Mouse (Mus musculus) layer of hippocampus, postnatal 25 days (tissue): ENCODE measurements around the gene Gab2. TPM values are rescaled to one million over a fixed set of nuclear protein-coding genes. Genes with fewer than 3 reads are reported as not detected.

ENCODE experiments used
- DNase-seq, 2 experiments: peaks; one replicate each; pipeline ENCODE4 v3.0.0; 2022; ENCODE audit warnings: mixed read lengths in 2 of 2, low spot score in 1 of 2; ENCODE audit errors: extremely low spot score in 1 of 2
- total RNA-seq, 2 experiments: library from RNA; stranded (reverse); gene quantifications; 2 replicates each; pipeline ENCODE4 v1.2.3; 2021

Gene Gab2
- total RNA-seq, 2 experiments from 2014 or later: 9.9 to 11.5 TPM

DNA sequence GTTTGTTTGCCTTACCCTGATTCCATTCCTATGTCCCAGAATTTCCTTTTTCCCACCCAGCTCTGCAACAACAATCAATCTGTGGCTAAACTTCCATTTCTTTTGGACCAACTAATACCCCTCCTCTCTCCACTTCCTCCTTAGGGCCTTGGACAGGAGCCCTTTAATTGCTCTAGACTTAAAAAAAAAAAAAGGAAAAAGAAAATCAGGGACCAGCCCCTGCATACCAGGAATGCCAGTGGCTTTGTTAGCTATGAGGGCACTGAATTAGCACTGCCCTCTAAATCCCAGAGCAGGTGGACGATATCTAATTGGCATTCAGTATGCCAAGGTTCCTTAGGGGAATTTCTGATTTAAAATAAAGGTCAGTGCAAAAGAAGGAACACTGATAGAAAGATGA is 47.6 kb downstream of the Gab2 start:
- no peak for DNase-seq

GRCm38 (mm10) chr7:97136453-97136852 is 55.1 kb downstream of the Gab2 start:
- DNase-seq: no peak

GRCm38 (mm10) chr7:97151082-97151813 is 69.9 kb downstream of the Gab2 start:
- no peak for DNase-seq

GRCm38 (mm10) chr7:97154756-97155487 is 73.5 kb downstream of the Gab2 start:
- no peak for DNase-seq

DNA sequence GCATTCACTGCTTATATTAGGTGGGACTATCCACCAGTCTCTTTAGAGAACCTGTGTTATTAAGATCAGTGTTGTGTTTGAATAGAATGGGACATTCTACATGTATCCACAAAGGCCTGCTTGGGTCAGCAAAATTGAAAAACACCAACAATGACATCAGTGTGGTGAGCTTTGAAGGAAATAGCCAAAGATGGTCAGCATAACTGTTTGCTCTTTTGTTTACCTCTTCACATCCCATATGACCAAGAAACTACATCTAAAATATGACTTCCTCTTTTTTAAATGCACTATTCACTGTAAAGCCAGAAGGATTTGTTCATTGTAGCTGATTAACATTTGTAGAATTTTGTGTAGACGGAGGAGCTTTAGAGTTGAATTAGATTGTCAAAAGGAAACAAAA is 82.9 kb downstream of the Gab2 start:
- DNase-seq: no peak

DNA sequence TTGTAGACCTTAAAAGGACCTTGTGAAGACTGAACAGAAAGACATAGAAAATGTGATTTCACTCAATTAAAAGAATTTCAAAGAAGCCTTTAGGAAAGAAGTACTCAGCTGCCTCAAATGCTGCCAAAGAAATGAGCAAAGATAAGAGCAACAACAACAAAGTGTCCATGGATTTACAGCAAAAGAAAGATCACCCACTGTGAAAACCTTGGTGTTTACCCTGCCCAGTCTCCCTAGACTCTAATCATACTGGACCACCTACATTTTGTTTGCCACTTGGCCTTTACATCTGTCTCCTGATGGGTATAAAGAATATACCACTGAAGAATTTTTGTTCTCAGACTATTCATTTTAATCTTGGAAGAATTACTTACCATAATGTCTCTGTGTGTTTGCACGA is 89.7 kb downstream of the Gab2 start:
- DNase-seq: no peak

GRCm38 (mm10) chr7:97171719-97172118 is 90.3 kb downstream of the Gab2 start:
- DNase-seq: no peak

DNA sequence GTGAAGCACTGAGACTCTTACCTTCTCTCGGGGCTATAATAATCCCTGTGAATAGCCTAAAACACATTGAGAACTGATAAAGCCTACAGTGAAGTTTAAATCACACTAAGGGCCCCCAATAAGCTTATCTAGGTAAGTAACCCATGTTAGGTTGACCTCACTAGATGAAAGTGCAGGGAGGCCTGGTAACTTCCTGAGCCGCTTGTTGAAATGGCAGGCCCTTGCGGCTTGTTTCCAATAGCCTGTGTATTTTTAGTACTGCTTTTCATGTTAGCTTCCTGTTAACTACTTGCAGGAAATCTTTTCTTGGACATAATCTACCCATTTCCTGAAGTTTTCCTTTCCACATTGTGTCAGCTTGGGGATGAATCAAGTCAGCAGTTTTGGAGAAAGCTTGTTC is 90.7 kb downstream of the Gab2 start:
- no peak for DNase-seq

- DNase-seq: no peak
These were observed 100.5 kb downstream of the Gab2 start for GRCm38 (mm10) chr7:97181931-97182330.

DNA sequence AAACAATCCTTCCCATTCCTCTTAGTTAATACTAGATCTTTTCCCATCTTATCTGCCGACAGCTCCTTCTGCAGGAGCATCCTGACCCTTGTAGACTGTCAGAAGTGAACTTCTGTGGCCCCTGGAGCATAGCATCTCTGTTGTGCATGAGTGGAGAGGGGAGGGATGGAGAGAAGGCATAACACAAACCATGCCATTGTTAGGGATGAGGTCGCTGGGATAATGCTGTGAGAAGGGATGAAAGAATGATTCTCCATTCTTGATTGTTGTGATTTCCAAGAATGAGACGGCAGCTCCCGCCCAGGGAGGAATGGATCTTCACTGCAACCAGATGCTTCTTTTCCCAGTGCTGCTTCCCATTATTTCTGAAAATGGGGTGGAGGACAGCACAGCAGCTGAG is 102.0 kb downstream of the Gab2 start:
- DNase-seq: no peak

DNA sequence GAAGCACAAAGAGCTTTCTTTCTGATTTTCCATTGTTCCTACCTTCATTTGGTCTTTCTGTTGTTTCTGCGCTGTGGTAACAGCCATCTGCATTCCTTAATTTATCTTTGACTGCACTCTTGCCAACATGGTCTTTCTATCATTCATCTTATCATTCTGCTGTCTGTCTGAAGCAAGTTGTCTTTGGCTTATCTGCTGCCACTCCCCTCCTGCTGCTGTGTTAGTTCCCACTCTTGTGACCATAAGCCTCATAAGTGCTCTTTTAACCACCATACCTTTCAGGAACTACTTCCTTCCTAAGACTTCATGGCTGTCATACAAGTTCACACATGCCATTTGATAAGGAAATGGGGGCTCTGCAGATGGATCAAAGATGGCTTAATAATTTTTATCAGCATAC is 102.6 kb downstream of the Gab2 start:
- DNase-seq: no peak

GRCm38 (mm10) chr7:97187387-97188081 is 106.1 kb downstream of the Gab2 start:
- no peak for DNase-seq

GRCm38 (mm10) chr7:97189116-97189515 is 107.7 kb downstream of the Gab2 start:
- no peak for DNase-seq

DNA sequence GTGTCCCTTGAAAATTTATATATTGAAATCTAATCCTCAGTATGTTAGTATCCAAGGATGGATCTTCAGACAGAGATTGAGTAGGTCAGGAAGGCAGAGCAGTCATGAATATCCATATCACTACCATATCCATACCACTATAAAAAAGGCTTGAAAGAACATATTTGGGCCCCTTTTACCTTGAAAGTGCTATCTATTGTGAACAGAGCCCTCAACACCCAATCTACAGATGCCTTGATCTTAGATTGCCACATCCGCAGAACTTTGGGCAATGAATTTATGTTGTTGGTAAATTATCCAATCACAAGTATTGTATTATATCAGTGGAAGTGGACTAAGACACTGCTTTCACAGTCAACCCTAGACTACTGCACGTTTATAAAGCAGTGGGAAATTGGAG is 122.5 kb downstream of the Gab2 start:
- DNase-seq: no peak

DNA sequence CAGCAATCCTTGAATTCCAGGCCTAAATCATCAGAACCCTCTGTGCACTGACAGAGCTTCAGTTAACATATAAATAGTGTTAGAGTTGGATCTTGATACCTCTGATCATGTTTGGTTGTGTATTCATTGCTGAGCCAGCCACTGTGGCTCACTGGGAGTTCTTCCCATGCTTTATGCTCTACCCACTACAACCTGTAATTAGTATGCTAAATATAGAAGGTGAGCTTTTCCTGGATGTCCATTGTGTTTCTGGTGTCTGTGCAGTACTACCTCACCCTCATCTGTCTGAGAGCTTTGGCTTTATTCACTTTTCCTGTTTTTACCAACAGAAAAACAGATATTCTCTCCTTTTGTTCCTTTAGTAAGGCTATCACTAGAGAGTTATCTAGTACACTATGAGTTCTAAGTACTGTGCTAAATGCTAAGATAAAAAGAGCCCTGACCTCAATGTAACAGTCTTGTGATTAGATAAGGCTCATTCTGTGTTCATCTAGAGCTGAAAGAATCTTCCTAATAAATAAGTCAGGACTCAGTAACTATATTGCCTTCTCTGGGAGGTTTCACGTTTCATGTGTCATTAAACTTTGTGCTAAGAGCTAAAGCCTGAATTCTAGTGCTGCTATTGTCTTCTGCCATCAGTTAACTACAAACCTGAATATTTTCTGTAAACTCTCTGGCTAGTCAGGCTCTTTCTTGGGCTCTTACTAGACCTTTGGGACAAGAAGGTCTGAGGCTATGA is 127.6 kb downstream of the Gab2 start:
- DNase-seq: no peak

DNA sequence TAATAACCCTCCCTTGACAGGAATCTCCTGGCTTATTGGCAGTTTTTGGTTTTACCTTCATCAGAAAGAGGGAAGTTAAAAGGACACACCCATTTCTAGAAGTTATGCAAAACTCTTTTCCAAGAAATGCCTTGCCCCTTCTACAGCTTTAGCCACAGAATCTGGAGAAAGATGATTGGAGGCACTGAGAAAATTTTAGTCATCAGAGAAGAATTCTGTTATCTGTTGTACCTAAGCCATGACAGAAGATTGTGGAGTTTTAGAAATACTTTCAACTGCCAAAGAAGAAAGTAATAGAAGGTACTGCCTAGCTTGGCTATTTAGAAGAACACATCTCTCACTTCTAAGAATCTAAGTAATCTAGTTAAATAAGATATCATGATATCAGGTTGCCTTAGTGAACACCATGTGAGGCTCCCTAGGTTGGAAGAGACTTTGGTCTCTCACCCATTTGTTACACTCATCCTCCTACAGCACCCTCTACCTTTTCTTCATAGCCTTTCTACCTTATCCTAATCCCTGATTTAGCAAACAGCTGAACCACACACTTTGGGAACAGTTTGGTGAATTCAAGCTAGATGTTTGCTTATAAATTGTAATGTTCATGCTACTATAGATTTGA is 128.8 kb downstream of the Gab2 start:
- no peak for DNase-seq

DNA sequence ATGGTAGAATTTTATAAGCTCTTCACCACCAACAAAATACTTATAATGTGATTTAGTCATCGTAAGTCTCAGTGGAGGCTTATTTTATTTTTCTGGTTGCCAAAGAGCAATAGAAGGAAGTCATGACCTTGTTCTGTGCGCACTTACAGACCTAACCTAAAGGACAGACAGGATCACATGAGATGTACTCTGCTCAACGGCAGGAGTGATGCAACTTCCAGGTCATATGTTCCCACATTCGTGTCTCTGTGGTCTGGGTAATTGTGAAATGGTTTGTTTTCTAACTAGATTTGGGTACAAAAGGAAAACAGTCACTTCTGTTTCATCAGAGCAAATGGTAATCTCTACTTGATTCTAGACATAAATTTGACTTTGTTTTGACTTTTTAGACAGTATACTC is 129.7 kb downstream of the Gab2 start:
- DNase-seq: no peak

DNA sequence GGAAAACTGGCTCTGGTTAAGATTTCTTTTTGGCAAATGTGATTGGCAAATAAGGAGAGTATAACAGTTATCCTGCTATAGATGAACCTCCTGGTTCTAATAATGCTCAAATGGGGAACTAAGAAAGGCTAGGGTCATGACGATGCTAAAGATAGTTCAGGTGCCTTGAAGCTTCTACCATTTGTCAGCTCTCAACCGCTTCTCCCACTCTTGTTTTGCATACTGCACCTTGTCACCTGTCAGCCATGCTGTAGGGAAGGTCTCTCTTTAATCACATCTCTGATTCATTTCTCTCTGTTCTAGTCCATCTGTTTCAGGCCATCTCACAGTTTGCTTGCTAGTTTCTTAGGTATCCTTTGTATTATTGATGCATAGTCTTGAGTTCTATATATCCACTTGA is 142.4 kb downstream of the Gab2 start:
- DNase-seq: no peak

DNA sequence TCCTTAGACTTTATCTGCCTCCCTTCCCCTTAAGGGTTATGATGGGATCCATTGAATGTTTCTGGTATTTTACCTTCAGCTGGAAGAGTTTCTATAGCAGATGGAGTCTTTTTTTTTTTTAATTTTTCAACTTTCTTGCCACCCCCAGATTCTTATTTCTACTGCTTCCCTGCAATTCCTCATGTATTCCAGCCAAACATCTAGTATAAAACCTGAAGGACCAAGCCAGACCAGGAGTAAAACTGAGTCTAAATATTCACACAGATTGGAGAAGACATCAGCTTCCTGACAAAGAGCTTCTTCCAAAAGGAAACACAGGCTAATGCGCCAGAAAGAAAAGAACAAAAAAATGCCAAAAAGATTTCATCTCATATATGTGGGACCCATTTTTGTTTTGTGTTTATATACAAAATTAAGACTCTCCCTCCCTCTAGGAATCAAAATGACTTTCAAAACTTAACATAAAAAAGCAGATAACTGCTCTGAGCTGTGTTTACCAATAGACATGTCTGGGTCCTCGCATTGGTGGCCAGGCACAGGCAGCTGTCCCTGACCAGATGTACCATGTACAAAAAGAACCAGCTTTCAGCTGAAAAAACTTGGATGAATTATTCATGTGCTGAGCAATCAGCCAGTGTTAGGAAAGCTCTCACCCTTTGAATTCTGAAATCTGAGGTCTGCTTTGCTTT is 164.0 kb downstream of the Gab2 start:
- DNase-seq: peak in 1 of 2 experiments; percentile 18
